Mouse (Mus musculus) small intestine, adult 2 months (tissue): Measurements from ENCODE around the gene Gm128. TPM values are rescaled to one million over a fixed set of nuclear protein-coding genes. Genes with fewer than 3 reads are reported as not detected.

ENCODE experiments used
- H3K27ac ChIP-seq: fragments of 200-500 bp; 2 replicates; pipeline ENCODE4 v1.5.1; 2012; ENCODE audit warnings: low read depth, low read length, control low read depth, inconsistent platforms; ENCODE audit not compliant: insufficient read depth
- H3K27me3 ChIP-seq: fragments of 200-500 bp; 2 replicates; pipeline ENCODE4 v1.6.1; 2012; ENCODE audit warnings: mild to moderate bottlenecking, moderate library complexity, low read length, inconsistent platforms; ENCODE audit not compliant: control insufficient read depth, insufficient read depth
- H3K36me3 ChIP-seq: fragments of 200-500 bp; 2 replicates; pipeline ENCODE4 v1.6.1; 2012; ENCODE audit warnings: mild to moderate bottlenecking, low read length, control low read depth, inconsistent platforms; ENCODE audit not compliant: control insufficient read depth, insufficient read depth
- H3K4me1 ChIP-seq: fragments of 200-500 bp; 2 replicates; pipeline ENCODE4 v1.6.1; 2012; ENCODE audit warnings: low read length, inconsistent platforms, mixed read lengths; ENCODE audit not compliant: control insufficient read depth, insufficient read depth, insufficient read length
- H3K4me3 ChIP-seq: fragments of 200-500 bp; 2 replicates; pipeline ENCODE4 v1.5.1; 2012; ENCODE audit warnings: low read depth, mild to moderate bottlenecking, control low read depth, inconsistent platforms, low read length, moderate library complexity
- CTCF ChIP-seq: fragments of 200-500 bp; IDR thresholded peaks from 2 replicates; pipeline ENCODE4 v1.5.1; 2012; ENCODE audit warnings: low read depth, mild to moderate bottlenecking, control low read depth, inconsistent platforms, low read length, moderate library complexity, mixed read lengths; ENCODE audit not compliant: insufficient replicate concordance, insufficient read length; ENCODE audit errors: extremely low read depth
- POLR2A ChIP-seq: fragments of 200-500 bp; IDR thresholded peaks from 2 replicates; pipeline ENCODE4 v1.6.1; 2012; ENCODE audit warnings: low read depth, mild to moderate bottlenecking, control low read depth, inconsistent platforms, low read length, moderate library complexity
- WGBS: fragments of 180-500 bp; shearing (Covaris S2); methylation state at CpG from one replicate; pipeline ENCODE4 v1.1.7; 2018; 5-methylcytosine and 5-hydroxymethylcytosine counted together
- polyA plus RNA-seq: library from polyadenylated mRNA; depleted of rRNA; stranded (reverse); fragments of >200 nt; gene quantifications from 2 replicates; pipeline ENCODE4 v1.2.3, GENCODE M21; 2012

Gene Gm128
- polyA plus RNA-seq, 1 experiment: 0.13 TPM

DNA sequence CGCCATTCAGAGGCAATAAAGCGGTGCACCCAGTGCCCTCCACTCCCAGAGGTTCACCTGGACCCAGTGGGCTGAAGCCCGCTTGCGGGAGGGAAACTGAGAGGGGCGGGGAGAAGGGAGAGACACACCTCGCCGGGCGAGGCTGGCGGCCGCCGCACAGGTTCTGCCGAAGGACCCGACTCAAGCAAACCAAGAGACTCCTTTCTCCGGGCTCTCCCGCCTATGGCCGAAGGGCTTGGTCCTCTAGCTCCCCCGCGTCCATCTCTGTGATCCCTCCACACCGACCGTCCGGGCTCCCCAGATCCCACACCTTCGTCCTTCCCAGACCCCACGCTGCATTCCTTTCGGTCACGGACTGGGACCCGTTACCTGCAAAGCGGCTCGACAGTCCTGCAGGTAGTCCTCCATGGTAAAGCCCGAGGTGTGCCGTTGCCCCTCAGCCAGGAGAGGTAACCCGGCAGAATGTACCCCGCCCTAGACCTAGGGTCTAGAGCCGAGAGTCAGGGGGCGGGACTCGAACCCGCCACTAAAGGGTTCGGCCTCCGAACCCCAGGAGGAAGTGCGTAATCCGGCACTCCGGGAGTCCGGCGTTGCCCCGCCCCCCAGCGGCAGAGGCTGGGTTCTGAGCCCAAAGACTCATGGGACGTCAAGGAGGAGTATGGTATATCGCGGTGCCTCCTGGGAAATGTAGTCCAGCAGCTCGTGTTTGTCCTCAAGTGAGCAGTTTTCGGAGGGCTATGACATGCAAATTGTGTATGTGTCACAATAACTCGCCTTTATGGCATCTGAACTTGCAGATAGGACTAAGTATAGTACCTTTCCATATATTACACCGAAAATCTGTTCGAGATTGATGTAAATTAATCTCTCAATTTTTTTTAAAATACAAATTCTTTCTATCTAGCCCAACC, 40.1 kb upstream of the Gm128 start, which contains the start of the genes Mindy1 and Prune1:
Mindy1 (plus strand) TSS at position 130 of the 911 bp plus-strand sequence.
Prune1 (minus strand) TSS at position 861 of the 911 bp plus-strand sequence.
- Histone ChIP-seq H3K4me3 (peak within 1 kb of the TSS; percentile 85), H3K27me3 (no peaks in the 10 kb centered on the region), H3K27ac (peak within 1 kb of the TSS; percentile 88), H3K4me1 (peaks cover 6% of the 10 kb centered on the region; the same call in 1 of the 2 replicates), H3K36me3 (no peaks in the 10 kb centered on the region; the same call in 1 of the 2 replicates)
- WGBS: under 1% methylated on average over 53 of the region's 53 CpGs
- no peak for TF ChIP-seq POLR2A

DNA sequence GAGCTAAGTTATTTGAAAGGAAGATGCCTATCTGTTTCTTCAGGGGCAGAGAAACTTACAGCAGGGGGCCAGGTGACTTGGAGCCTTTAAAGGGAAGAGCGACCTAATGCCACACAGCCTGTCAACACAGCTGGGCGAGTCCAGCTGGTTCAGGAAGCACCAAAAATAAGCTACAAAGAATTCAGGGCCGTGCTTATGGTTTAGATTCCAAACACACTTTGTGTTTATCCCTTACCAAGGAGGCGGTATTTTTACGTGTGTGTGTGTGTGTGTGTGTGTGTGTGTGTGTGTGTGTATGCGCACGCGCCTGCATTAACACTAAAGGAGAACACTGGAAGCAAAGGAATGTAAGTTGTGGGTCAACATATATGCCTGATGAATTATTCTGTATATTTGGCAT, 39.3 kb upstream of the Gm128 start:
- Histone ChIP-seq H3K27me3 (no peaks in the 10 kb centered on the region), H3K4me1 (peaks cover 6% of the 10 kb centered on the region; the same call in 1 of the 2 replicates), H3K27ac (peak overlapping the region; percentile 76), H3K36me3 (no peaks in the 10 kb centered on the region), H3K4me3 (peak overlapping the region; percentile 77)
- WGBS: 7% methylated on average over 8 of the region's 8 CpGs
- TF ChIP-seq CTCF (no peak), POLR2A (no peak)

GRCm38 (mm10) chr3:95277149-95277551, 35.8 kb upstream of the Gm128 start:
- peak overlapping the region; percentile 61 for H3K27ac ChIP-seq
- WGBS: 79% methylated on average over 1 of the region's 1 CpGs

DNA sequence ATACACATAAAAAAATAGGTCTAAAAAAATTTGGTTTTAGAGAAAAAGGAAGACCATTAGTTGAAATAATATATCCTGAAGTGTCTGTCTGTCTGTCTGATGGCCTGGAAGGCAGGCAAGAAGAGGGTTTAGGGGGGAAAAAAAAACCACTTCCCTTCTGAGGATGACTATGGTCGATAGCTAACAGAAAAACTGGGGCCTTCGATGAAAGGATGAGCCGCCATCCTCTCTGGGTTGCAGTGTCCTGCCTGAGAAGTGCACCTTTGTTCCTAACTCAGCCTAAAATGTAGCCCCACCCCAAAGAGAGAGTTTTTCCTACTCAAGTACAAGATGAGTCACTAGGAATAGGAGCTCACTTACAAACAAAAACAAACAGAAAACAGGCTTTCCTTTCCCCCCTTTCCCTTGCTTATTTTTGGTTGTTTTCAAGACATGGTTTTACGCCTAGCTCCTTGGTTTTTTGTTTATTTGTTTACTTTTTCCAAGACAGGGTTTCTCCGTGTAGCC, 35.1 kb upstream of the Gm128 start:
- WGBS: 64% methylated on average over 5 of the region's 5 CpGs
- no peaks in the 10 kb centered on the region for H3K36me3 ChIP-seq
- no peak overlapping the region for H3K4me3 ChIP-seq
- H3K27me3 ChIP-seq: no peaks in the 10 kb centered on the region
- peak overlapping the region; percentile 4; the same call in 1 of the 2 replicates for H3K27ac ChIP-seq
- TF ChIP-seq CTCF: no peak
- TF ChIP-seq POLR2A: no peak
- H3K4me1 ChIP-seq: peaks cover 3% of the 10 kb centered on the region; the same call in 1 of the 2 replicates

More at GRCm38 (mm10) chr3:95277149-95277551, 35.8 kb upstream of the Gm128 start:
- H3K4me3 ChIP-seq: no peak overlapping the region
- no peak for TF ChIP-seq POLR2A
- TF ChIP-seq CTCF: no peak
- no peaks in the 10 kb centered on the region for H3K36me3 ChIP-seq
- H3K4me1 ChIP-seq: peaks cover 3% of the 10 kb centered on the region; the same call in 1 of the 2 replicates
- H3K27me3 ChIP-seq: no peaks in the 10 kb centered on the region

- no peak overlapping the region for H3K4me3 ChIP-seq
- no peaks in the 10 kb centered on the region for H3K36me3 ChIP-seq
- TF ChIP-seq CTCF (no peak), POLR2A (no peak)
- H3K27ac ChIP-seq: no peak overlapping the region
- H3K27me3 ChIP-seq: no peaks in the 10 kb centered on the region
- H3K4me1 ChIP-seq: peaks cover 3% of the 10 kb centered on the region; the same call in 1 of the 2 replicates
- 71% methylated on average over 6 of the region's 6 CpGs for WGBS
Measured at GRCm38 (mm10) chr3:95275161-95275560, 33.8 kb upstream of the Gm128 start.

- WGBS: over 99% methylated on average over 4 of the region's 4 CpGs
- no peak overlapping the region for H3K27ac ChIP-seq
- no peaks in the 10 kb centered on the region for H3K36me3 ChIP-seq
- H3K4me3 ChIP-seq: no peak overlapping the region
- no peaks in the 10 kb centered on the region for H3K27me3 ChIP-seq
- peaks cover 3% of the 10 kb centered on the region; the same call in 1 of the 2 replicates for H3K4me1 ChIP-seq
- TF ChIP-seq POLR2A: no peak
- TF ChIP-seq CTCF: no peak
Measured at GRCm38 (mm10) chr3:95274453-95274852, 33.1 kb upstream of the Gm128 start.

- WGBS: 98% methylated on average over 5 of the region's 5 CpGs
- Histone ChIP-seq H3K27ac (no peak overlapping the region), H3K36me3 (no peaks in the 10 kb centered on the region), H3K4me1 (peaks cover 3% of the 10 kb centered on the region; the same call in 1 of the 2 replicates), H3K27me3 (no peaks in the 10 kb centered on the region), H3K4me3 (no peak overlapping the region)
- no peak for TF ChIP-seq CTCF
Measured at GRCm38 (mm10) chr3:95273471-95273870, 32.1 kb upstream of the Gm128 start.
